Mouse (Mus musculus) ES-Bruce4 (cell line): Measurements from ENCODE around the gene Vps8. TPM values are rescaled to one million over a fixed set of nuclear protein-coding genes. Genes with fewer than 3 reads are reported as not detected.

Source experiments
- H3K27ac ChIP-seq: 2 replicates; pipeline ENCODE4 v1.5.1; 2012; ENCODE audit warnings: low read length, inconsistent platforms; ENCODE audit not compliant: insufficient read depth
- H3K27me3 ChIP-seq: 2 replicates; pipeline ENCODE4 v1.6.1; 2012; ENCODE audit warnings: mild to moderate bottlenecking, low read length, inconsistent platforms; ENCODE audit not compliant: control insufficient read depth, poor library complexity, insufficient read depth, severe bottlenecking
- H3K36me3 ChIP-seq: 2 replicates; pipeline ENCODE4 v1.6.1; 2012; ENCODE audit warnings: inconsistent platforms, mild to moderate bottlenecking, low read length, moderate library complexity; ENCODE audit not compliant: control insufficient read depth, poor library complexity, insufficient read depth, severe bottlenecking
- H3K4me1 ChIP-seq: one replicate; pipeline ENCODE4 v1.8.1; 2011; ENCODE audit warnings: low read length; ENCODE audit not compliant: control insufficient read depth, insufficient read depth
- H3K4me3 ChIP-seq: 2 replicates; pipeline ENCODE4 v1.5.1; 2011; ENCODE audit warnings: low read depth, mild to moderate bottlenecking, low read length
- H3K9ac ChIP-seq: 2 replicates; pipeline ENCODE4 v1.6.1; 2012; ENCODE audit warnings: low read depth, mild to moderate bottlenecking, inconsistent platforms; ENCODE audit not compliant: poor library complexity, severe bottlenecking
- H3K9me3 ChIP-seq: replicated peaks from 2 replicates; pipeline ENCODE4 v1.6.1; 2012; ENCODE audit warnings: mild to moderate bottlenecking, low read length, inconsistent platforms; ENCODE audit not compliant: control insufficient read depth, poor library complexity, insufficient read depth, severe bottlenecking
- CTCF ChIP-seq: IDR thresholded peaks from one replicate; pipeline ENCODE4 v1.8.1; 2011; ENCODE audit warnings: low read depth, low read length
- EP300 ChIP-seq: IDR thresholded peaks from 2 replicates; pipeline ENCODE4 v1.6.1; 2011; ENCODE audit warnings: low read depth, low read length; ENCODE audit not compliant: insufficient read depth
- POLR2A ChIP-seq: IDR thresholded peaks from one replicate; pipeline ENCODE4 v1.8.1; 2011; ENCODE audit warnings: low read length; ENCODE audit not compliant: insufficient read depth
- polyA plus RNA-seq: library from polyadenylated mRNA; stranded (reverse); fragments of >200 nt; gene quantifications from 2 replicates; pipeline ENCODE4 v1.2.4, GENCODE M21; 2011; ENCODE audit warnings: low read depth; ENCODE audit not compliant: missing spikeins, insufficient read depth, insufficient read length

Gene Vps8
- polyA plus RNA-seq, 1 experiment = 25.4 TPM

- Histone ChIP-seq H3K4me1 (no peaks in the 10 kb centered on the region), H3K27ac (no peak overlapping the region), H3K4me3 (no peak overlapping the region), H3K36me3 (no peaks in the 10 kb centered on the region), H3K9ac (no peak overlapping the region), H3K27me3 (no peaks in the 10 kb centered on the region), H3K9me3 (no peaks in the 10 kb centered on the region)
- no peak for TF ChIP-seq POLR2A
- TF ChIP-seq CTCF = no peak
- no peak for TF ChIP-seq EP300
These were observed 43.0 kb downstream of the Vps8 start for GRCm38 (mm10) chr16:21465868-21466267.

GRCm38 (mm10) chr16:21470416-21470815 is 47.5 kb downstream of the Vps8 start:
- Histone ChIP-seq H3K4me1 (no peaks in the 10 kb centered on the region), H3K9ac (no peak overlapping the region), H3K27ac (no peak overlapping the region), H3K27me3 (no peaks in the 10 kb centered on the region), H3K36me3 (no peaks in the 10 kb centered on the region), H3K9me3 (no peaks in the 10 kb centered on the region), H3K4me3 (no peak overlapping the region)
- TF ChIP-seq POLR2A (no peak), CTCF (peak; percentile 69), EP300 (no peak)

- no peak overlapping the region for H3K9ac ChIP-seq
These were observed 54.2 kb downstream of the Vps8 start for GRCm38 (mm10) chr16:21477074-21477473.

DNA sequence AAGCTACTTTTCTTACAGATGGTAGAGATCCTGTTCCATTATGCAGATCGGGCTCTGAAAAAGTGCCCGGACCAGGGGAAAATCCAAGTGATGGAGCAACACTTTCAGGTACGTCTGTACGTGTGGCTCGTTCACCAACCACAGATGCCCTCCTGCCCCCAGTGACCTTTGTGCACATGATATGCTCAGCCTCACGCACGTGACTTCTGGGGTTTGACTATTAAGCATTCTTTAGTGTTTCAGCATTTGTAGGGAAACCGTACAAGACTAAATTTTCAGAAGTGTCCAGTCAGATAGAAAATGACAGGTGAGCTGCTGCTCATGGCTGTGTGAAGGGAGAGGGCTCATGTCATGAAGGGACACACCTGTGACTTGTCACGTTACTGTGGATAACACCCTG is 55.5 kb downstream of the Vps8 start:
- Histone ChIP-seq H3K9me3 (no peaks in the 10 kb centered on the region), H3K27ac (no peak overlapping the region), H3K4me1 (no peaks in the 10 kb centered on the region), H3K4me3 (no peak overlapping the region), H3K9ac (no peak overlapping the region), H3K27me3 (no peaks in the 10 kb centered on the region), H3K36me3 (no peaks in the 10 kb centered on the region)
- TF ChIP-seq POLR2A (no peak), CTCF (no peak), EP300 (no peak)

More at GRCm38 (mm10) chr16:21477074-21477473, 54.2 kb downstream of the Vps8 start:
- Histone ChIP-seq H3K9me3 (no peaks in the 10 kb centered on the region), H3K4me1 (no peaks in the 10 kb centered on the region), H3K36me3 (no peaks in the 10 kb centered on the region), H3K27ac (no peak overlapping the region), H3K27me3 (no peaks in the 10 kb centered on the region), H3K4me3 (no peak overlapping the region)
- TF ChIP-seq CTCF = no peak
- no peak for TF ChIP-seq EP300
- no peak for TF ChIP-seq POLR2A

- Histone ChIP-seq H3K9me3 (no peaks in the 10 kb centered on the region), H3K9ac (no peak overlapping the region), H3K4me3 (no peak overlapping the region), H3K27me3 (no peaks in the 10 kb centered on the region), H3K4me1 (no peaks in the 10 kb centered on the region), H3K36me3 (no peaks in the 10 kb centered on the region), H3K27ac (no peak overlapping the region)
- TF ChIP-seq EP300 = no peak
- no peak for TF ChIP-seq POLR2A
- no peak for TF ChIP-seq CTCF
These were observed 60.9 kb downstream of the Vps8 start for GRCm38 (mm10) chr16:21483803-21484202.

- H3K9me3 ChIP-seq = no peaks in the 10 kb centered on the region
- TF ChIP-seq POLR2A (no peak), EP300 (peak; percentile 45; the same call in 1 of the 2 replicates)
- no peaks in the 10 kb centered on the region for H3K27me3 ChIP-seq
- H3K4me1 ChIP-seq = no peaks in the 10 kb centered on the region
- no peaks in the 10 kb centered on the region for H3K36me3 ChIP-seq
- H3K9ac ChIP-seq = no peak overlapping the region
- H3K27ac ChIP-seq = no peak overlapping the region
- H3K4me3 ChIP-seq = no peak overlapping the region
These were observed 62.8 kb downstream of the Vps8 start for GRCm38 (mm10) chr16:21485716-21486115.
